Mouse (Mus musculus) kidney, adult 9 months (tissue): ENCODE measurements around the gene Acap1.
A peak's percentile ranks its signal among the peaks of the same experiment; 100 is the strongest.

ENCODE experiments used
- DNase-seq: peaks from one replicate; pipeline ENCODE4 v3.0.0; 2022

Gene Acap1

DNA sequence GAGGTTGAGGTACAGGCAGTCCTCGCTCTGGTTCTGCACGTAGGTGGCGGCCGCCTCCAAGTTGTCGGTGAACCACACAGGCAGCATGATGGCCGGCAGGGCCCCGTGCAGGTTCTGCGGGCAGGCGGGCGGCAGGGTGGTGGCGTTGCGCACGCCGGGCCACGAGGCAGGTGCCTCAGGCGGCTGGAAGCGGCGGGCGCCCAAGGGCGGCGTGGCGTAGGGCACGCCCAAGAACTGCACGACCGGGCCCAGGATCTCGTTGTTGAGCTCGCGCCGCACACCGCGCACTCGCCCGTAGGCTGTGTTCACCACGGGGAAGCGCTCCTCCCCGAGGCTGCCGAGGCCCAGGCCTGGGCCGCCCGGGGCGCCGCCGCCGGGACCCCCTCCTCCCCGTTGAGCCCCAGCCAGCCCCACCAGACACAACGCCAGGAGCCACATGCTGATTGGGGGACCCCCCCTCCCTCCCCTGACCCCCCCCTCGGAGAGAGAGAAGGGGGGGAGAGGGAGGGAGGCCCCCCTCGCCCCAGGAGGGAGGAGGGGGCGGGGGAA is 61.3 kb downstream of the Acap1 start:
- DNase-seq = peak; percentile 32

DNA sequence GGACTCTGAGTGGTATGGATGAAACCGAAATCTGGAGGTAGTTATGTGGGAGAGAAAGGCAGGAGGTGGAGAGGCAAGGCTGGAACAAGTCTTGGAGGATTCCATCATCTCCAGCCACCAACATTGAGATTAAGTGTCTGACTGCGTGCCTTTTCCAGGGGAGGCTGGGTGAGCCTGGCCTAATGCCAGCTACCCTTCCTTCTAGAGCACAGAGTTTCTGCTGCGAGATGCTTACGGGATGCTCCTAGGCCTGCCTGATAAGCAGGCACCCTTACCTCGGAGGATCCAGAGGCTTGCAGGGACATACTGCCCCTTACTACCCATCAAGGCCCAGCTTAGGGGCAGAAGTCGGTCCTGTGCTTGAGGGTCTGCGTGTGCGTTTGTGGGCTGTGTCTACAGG is 61.8 kb downstream of the Acap1 start:
- DNase-seq = no peak
